Mouse (Mus musculus) CH12F3 (cell line): ENCODE results near the gene Fbln2.

ENCODE experiments used
- in situ Hi-C: fragments of 300-500 bp; cut with MboI; formaldehyde crosslinking; loops from 2 replicates; pipeline ENCODE4 v1.14.3; 2020; ENCODE audit warnings: low sequenced_read_pairs

Gene Fbln2

DNA sequence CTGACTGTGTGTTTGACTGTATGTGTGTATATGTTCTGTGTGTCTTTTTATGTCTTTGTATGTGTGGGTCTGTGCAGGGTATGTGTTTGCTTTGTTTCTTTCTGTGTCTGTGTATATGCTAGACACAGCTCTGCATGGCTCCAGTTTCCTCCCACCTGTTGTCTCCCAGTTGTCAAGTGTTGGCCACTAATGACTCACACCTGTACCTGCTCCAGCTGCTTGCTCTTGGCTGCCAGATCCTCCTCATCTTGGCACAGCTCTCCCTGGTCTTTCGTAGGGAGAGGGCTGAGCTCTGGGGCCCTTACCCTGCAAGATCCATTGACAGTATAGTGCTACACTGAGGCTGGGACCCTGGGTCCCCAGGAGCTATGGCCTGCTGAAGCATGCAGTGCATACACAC is 13.8 kb downstream of the Fbln2 start:
- in situ Hi-C loops = no loop called here

DNA sequence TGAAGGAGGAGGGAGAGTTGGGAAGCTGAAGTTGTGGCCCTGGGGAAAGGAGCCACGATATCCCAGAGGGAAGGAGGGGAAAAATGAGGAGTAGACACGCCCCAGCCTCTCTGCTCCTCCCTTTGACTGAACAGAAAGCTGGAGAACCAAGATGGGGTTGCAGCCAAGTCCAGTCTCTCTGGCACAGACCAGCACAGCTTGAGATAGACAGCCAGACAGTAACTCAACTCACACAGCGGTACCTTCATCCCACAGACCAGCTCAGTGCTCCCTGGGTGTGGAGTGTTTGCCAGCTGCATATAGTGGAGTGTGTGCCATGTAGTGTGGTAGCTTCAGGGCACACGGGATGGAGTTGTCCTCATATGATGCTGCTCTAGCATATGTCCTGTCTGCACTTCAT is 16.7 kb downstream of the Fbln2 start:
- in situ Hi-C loops = no loop called here

- in situ Hi-C loops = no loop called here
Measured at GRCm38 (mm10) chr6:91231000-91231399, 18.7 kb downstream of the Fbln2 start.

DNA sequence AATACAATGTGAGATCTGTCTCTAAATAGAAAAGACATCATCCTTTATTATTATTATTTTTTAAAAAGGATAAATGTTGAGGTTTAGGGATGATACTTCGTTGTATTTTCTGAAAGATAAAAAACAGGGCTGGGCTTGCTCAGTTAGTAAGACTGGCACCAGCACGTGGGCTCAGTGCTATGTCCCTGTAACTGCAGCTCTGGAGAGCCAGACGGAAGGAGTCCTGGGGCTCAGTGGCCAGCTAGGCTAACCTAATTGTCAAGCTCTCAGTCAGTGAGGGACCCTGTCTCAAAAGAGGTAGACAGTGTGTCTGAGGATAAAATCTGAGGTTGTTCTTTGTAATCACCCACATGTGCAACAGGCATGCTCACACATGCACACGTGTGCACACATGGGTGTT is 19.3 kb downstream of the Fbln2 start:
- in situ Hi-C loops = no loop called here

DNA sequence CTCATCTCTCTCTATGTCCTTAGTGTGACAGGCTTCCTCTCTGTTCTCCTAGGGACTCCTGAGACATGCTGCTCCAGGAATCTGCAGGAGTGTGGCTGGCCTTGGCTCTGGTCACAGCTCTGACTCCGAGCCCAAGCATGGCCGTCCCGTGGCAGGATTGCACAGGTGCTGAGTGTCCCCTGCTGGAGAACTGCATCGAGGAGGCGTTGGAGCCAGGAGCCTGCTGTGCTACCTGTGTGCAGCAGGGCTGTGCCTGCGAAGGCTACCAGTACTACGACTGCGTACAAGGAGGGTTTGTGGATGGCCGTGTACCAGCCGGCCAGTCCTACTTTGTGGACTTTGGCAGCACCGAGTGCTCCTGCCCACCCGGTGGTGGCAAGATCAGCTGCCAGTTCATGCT is 20.8 kb downstream of the Fbln2 start:
- in situ Hi-C loops = no loop called here

DNA sequence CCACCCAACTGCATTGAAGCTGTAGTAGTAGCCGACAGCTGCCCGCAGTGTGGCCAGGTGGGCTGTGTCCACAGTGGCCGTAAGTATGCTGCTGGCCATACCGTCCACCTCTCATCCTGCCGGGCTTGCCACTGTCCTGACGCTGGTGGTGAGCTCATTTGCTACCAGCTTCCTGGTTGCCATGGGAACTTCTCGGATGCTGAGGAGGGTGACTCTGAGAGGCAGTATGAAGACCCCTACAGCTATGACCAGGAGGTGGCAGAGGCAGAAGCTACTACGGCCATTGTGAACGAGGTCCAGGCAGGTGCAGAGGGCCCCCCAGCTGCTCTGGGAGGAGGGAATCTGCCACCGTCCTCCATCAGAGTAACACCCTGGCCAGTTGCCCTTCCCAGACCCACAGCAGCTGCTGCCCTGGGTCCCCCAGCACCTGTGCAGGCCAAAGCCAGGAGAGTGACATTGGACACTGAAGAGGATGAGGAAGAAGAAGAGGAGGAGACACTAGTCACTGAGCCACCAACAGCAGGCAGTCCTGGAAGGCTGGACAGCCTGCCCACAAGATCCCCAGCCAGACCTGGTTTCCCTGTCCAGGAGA is 21.3 kb downstream of the Fbln2 start:
- in situ Hi-C loops = no loop called here

DNA sequence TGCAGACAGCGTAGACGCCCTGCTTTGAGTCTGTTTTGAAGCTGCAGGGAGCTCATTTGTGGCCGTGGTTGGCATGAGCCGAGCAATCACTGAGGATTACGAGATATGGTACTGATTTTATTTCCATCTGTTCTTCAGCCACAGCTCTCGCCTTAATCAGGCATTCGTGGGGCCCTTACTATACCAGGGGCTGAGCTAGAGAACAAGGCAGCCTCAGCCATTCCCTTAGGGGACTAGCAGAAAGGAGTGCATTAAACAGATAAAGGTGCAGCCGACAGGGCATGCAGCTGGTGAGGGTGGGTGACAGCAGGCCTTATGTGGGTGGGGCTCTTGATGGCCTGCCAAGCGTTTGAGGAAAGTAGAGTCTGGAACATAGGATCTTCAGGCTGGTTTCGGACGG is 23.8 kb downstream of the Fbln2 start:
- in situ Hi-C loops = no loop called here

DNA sequence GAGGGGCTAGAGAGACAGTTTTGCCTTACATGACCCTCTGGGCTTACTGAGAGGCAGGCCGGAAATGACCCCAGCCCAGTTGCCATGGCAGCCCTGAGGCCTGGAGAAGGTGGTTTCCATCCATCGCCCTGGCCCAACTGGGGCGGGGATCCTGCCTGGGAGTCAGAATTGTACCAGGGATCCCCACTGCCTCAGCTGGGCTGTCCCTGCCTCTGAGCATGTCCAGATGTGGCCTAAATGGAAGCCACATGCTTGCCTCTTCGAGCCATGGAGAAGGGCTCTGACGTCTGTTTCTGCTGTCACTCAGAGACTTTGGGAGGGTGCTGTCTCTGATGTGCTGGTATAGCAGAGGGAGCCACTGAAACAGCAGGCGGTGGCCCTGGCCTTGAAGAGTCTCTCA is 24.2 kb downstream of the Fbln2 start:
- in situ Hi-C loops = no loop called here

DNA sequence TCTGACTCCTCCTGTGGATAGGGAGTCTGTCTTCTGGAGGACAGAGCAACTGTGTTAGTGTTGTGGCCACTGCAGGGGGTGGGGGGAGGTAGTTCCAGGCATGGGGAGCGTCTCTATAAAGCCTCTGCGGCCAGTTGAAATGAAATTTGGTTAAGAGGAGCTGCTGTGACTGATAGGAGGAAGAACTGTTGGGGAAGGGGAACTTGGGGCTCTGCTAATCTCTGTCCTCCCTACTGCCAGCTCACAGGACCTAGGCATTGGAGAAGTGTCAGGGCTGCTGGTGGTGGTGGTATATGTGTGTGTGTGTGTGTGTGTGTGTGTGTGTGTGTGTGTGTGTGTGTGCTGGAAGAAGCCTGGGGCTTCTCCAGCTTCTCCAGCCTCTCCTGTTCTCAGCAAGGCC is 25.0 kb downstream of the Fbln2 start:
- in situ Hi-C loops = no loop called here

DNA sequence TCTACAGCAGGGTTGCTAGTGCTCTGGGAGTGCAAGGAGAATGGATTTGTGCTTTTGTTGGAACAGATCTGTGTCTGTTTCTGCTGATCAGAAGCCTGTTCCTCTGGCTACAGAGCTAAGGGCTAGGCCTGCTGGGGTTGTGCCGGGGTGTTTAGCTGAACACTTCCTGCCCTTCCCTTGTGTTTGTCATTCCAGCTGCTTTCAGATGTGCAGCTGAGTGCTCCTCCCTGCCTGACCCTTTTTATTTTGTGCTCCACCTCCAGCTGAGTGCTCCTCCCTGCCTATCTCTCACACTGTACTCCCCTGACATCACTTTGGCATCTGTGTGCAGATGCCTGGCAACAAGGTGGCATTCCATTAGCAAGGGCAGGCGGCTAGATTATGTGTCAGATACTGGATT is 28.3 kb downstream of the Fbln2 start:
- in situ Hi-C loops = no loop called here

- in situ Hi-C loops = no loop called here
Measured at GRCm38 (mm10) chr6:91240964-91241363, 28.7 kb downstream of the Fbln2 start.

- in situ Hi-C loops = no loop called here
Measured at GRCm38 (mm10) chr6:91243395-91243794, 31.1 kb downstream of the Fbln2 start.

- in situ Hi-C loops = no loop called here
Measured at GRCm38 (mm10) chr6:91244331-91244730, 32.1 kb downstream of the Fbln2 start.

- in situ Hi-C loops = no loop called here
Measured at GRCm38 (mm10) chr6:91245331-91245730, 33.1 kb downstream of the Fbln2 start.

GRCm38 (mm10) chr6:91247343-91247742 is 35.1 kb downstream of the Fbln2 start:
- in situ Hi-C loops = no loop called here

DNA sequence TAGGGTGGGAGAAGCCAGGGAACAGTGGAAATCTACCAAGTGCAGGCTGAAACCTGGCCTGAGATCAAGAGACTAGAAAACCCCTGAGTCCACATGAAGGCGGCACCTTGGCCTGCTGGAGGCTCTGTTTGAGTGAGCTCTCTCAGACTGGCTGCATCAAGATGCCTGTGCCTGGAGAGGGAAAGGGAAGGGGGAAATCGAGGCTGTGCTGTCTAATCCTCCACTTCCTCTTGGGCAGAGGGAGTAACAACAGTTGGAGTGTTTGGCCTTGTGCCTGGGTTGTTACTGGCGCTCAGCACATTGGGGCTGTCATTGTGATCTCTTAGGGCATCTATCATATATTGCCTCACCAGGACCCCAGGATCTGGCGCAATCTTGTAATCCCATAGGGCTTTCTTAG is 36.4 kb downstream of the Fbln2 start:
- in situ Hi-C loops = no loop called here

GRCm38 (mm10) chr6:91249797-91250196 is 37.5 kb downstream of the Fbln2 start:
- in situ Hi-C loops = no loop called here

- in situ Hi-C loops = no loop called here
Measured at GRCm38 (mm10) chr6:91259440-91260120, 47.3 kb downstream of the Fbln2 start.

DNA sequence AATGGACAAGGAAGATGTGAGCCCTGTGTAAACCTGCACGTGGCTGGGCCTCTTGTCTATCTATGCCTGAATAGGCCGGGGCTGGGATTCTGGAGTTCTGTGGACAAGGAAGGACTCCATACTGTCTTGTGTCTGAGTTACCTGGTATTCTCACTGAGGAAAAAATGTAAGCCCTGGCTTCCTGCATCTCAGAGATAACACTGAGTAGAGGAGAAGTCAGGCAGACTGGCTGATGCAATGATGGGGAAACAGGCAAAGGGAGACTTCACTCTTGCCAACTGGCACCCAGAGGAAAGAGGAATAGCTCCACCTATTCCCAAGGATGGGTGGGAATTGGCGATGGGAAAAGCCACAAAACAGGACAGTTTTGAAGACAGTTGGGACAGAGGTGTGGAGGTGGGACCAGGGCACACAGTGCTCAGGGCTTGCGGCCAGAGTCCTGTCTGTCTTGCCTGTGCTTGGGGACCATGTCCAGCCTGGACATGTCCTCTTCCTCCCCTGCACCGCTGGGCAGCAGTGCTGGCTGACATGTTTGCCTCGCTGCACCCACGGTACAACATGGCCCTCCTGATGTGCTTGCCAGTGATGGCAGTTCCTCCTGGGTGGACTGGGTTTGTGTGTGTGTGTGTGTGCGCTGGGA is 48.2 kb downstream of the Fbln2 start:
- in situ Hi-C loops = no loop called here

DNA sequence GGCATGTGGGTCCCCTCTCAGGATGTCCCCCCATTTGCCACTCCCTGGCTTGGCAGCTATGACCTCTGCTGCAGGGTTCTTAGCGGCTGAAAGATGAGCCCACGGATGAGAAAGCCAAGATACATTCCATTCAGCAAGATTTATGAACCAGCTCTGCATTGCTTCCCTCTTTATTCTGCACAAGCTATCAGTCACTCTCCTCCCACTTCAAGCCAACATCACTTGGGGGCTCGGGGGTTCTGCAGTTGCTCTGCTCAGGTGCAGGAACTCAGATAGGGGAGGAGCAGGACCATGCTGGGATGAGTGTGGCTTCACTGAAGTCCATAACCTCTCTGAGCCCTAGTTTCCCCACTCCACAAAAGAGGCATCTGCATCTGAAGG is 48.7 kb downstream of the Fbln2 start:
- in situ Hi-C loops = no loop called here

- in situ Hi-C loops = no loop called here
Measured at GRCm38 (mm10) chr6:91265616-91266015, 53.4 kb downstream of the Fbln2 start.

DNA sequence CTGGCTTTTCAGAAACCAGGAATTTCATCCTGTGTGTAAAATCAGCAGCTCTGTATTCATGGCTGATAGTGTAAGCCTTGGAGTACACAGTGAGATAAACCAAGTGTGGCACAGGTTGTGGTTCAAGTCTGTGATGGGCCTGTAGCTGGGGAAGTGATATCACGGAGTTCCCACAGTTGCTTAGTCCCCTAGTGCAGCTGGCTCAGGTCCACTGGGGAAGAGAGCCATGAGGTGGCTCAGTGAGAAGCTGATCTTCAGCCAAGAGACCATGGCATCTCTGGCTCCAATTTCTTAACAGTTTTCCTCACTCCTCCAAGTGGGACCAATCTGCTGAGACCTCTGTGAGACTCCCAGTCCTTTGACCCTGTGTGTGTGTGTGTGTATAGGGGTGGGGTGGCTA is 54.4 kb downstream of the Fbln2 start:
- in situ Hi-C loops = no loop called here

- in situ Hi-C loops = no loop called here
Measured at GRCm38 (mm10) chr6:91268318-91268717, 56.1 kb downstream of the Fbln2 start.
